Comparison of ENCODE assay signal across 15 mouse cellular contexts in the genomic region with DNA sequence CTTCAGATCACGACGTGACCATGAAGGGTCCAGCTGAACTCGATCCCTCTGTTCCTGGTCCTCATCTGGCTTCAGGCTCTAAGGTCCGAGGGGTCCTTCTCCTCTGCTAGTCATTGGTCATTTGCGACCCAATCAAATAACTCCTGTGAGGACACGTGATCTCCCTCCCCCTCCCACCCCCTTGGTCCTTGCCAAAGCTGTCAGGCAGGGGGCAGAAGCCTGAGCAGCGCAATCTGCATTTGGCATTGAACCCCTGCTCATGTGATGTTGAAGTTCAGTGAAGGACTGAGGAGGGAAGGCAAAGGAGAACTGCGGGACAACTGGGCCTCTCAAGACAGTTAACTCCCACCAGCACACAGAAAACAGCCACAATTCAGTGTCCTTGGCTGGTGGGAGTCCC. TPM values are rescaled to one million over a fixed set of nuclear protein-coding genes. Genes with fewer than 3 reads are reported as not detected.
DNase-seq lines count a peak whose midpoint lies in the region; ATAC-seq and TF ChIP-seq lines count a peak whose summit lies in the region.
"Had no signal": no experiment of that assay in that cellular context is flagged by ENCODE, and none has a peak within 500 bp of the region (broad histone marks: within the 10 kb centered on the region; RNA-seq: fewer than 3 reads in every experiment).

No protein-coding gene starts in this region.

- no peaks in the 10 kb centered on the region for H3K36me3 ChIP-seq in forebrain, postnatal 0 days (ENCODE audit: insufficient read depth)
- no peaks in the 10 kb centered on the region for H3K36me3 ChIP-seq in forebrain, embryonic 12.5 days (replicated peaks)
- H3K36me3 ChIP-seq in lung, postnatal 0 days (ENCODE audit: insufficient read depth, low read length), result no peaks in the 10 kb centered on the region
- H3K36me3 ChIP-seq in hindbrain, embryonic 16.5 days (ENCODE audit: control insufficient read depth, insufficient read depth, low read length), result no peaks in the 10 kb centered on the region
- H3K36me3 ChIP-seq: limb, embryonic 12.5 days had no signal

- ATAC-seq in forebrain, postnatal 0 days, result peak; percentile 24
- no peak for ATAC-seq in forebrain, embryonic 12.5 days (ENCODE audit: low FRiP score)
- ATAC-seq in lung, postnatal 0 days, result no peak
- peak; percentile 38; the same call in 1 of the 2 replicates for ATAC-seq in hindbrain, embryonic 16.5 days

- peak overlapping the region; percentile 37; the same call in 1 of the 2 replicates for H3K27ac ChIP-seq in forebrain, postnatal 0 days (ENCODE audit: low read depth, low read length)
- no peak overlapping the region for H3K27ac ChIP-seq in forebrain, embryonic 12.5 days
- H3K27ac ChIP-seq in lung, postnatal 0 days (ENCODE audit: low read length), result no peak overlapping the region
- H3K27ac ChIP-seq in hindbrain, embryonic 16.5 days (ENCODE audit: low read depth, low read length), result peak overlapping the region; percentile 16; the same call in 1 of the 2 replicates
- H3K27ac ChIP-seq: limb, embryonic 12.5 days had no signal

- H3K4me2 ChIP-seq in forebrain, postnatal 0 days (ENCODE audit: low read depth), result no peak overlapping the region
- no peak overlapping the region for H3K4me2 ChIP-seq in forebrain, embryonic 12.5 days
- H3K4me2 ChIP-seq in lung, postnatal 0 days (replicated peaks; ENCODE audit: low read depth, low read length), result no peak overlapping the region
- no peak overlapping the region for H3K4me2 ChIP-seq in hindbrain, embryonic 16.5 days (ENCODE audit: low read length)
- H3K4me2 ChIP-seq: limb, embryonic 12.5 days had no signal

- no peak overlapping the region for H3K9ac ChIP-seq in forebrain, postnatal 0 days
- no peak overlapping the region for H3K9ac ChIP-seq in forebrain, embryonic 12.5 days
- no peak overlapping the region for H3K9ac ChIP-seq in lung, postnatal 0 days (replicated peaks; ENCODE audit: low read depth)
- H3K9ac ChIP-seq in hindbrain, embryonic 16.5 days (ENCODE audit: low read depth, low read length), result no peak overlapping the region
- H3K9ac ChIP-seq: limb, embryonic 12.5 days had no signal

- H3K4me3 ChIP-seq in forebrain, postnatal 0 days (ENCODE audit: low read depth, low read length), result no peak overlapping the region
- H3K4me3 ChIP-seq in forebrain, embryonic 12.5 days (replicated peaks), result no peak overlapping the region
- H3K4me3 ChIP-seq in lung, postnatal 0 days (ENCODE audit: low read depth, low read length), result no peak overlapping the region
- H3K4me3 ChIP-seq in hindbrain, embryonic 16.5 days (ENCODE audit: low read length), result no peak overlapping the region
- H3K4me3 ChIP-seq: limb, embryonic 12.5 days had no signal

- peaks cover 27% of the 10 kb centered on the region; the same call in 1 of the 2 replicates for H3K4me1 ChIP-seq in forebrain, postnatal 0 days (ENCODE audit: insufficient read depth)
- peaks cover 56% of the 10 kb centered on the region for H3K4me1 ChIP-seq in forebrain, embryonic 12.5 days
- H3K4me1 ChIP-seq in lung, postnatal 0 days (ENCODE audit: insufficient read depth, low read depth, low read length), result no peaks in the 10 kb centered on the region
- H3K4me1 ChIP-seq in hindbrain, embryonic 16.5 days (ENCODE audit: control insufficient read depth, insufficient read depth, low read depth, low read length), result peaks cover 31% of the 10 kb centered on the region

- 27% methylated on average over 8 of the region's 8 CpGs for WGBS in forebrain, postnatal 0 days
- 27% methylated on average over 8 of the region's 8 CpGs for WGBS in forebrain, embryonic 12.5 days
- 22% methylated on average over 8 of the region's 8 CpGs for WGBS in lung, postnatal 0 days
- 16% methylated on average over 8 of the region's 8 CpGs for WGBS in hindbrain, embryonic 16.5 days

- no peak for TF ChIP-seq EP300 in lung, postnatal 0 days (IDR thresholded peaks at IDR 0.05)

- peaks cover 11% of the 10 kb centered on the region for H3K27me3 ChIP-seq in forebrain, postnatal 0 days (ENCODE audit: insufficient read depth, low read length)
- H3K27me3 ChIP-seq in forebrain, embryonic 12.5 days, result peaks cover 71% of the 10 kb centered on the region
- H3K27me3 ChIP-seq in lung, postnatal 0 days (replicated peaks; ENCODE audit: insufficient read depth, low read length), result no peaks in the 10 kb centered on the region; the same call in 1 of the 2 replicates
- peaks cover 19% of the 10 kb centered on the region for H3K27me3 ChIP-seq in hindbrain, embryonic 16.5 days (replicated peaks; ENCODE audit: control insufficient read depth, insufficient read depth, low read length)

- TF ChIP-seq CTCF in forebrain, postnatal 0 days (IDR thresholded peaks at IDR 0.05; ENCODE audit: low read depth), result peak; percentile 39
- TF ChIP-seq CTCF in lung, postnatal 0 days (IDR thresholded peaks at IDR 0.05), result peak; percentile 27; the same call in 1 of the 2 replicates

- no peaks in the 10 kb centered on the region for H3K9me3 ChIP-seq in forebrain, postnatal 0 days (ENCODE audit: low read length)
- H3K9me3 ChIP-seq in forebrain, embryonic 12.5 days, result no peaks in the 10 kb centered on the region
- no peaks in the 10 kb centered on the region for H3K9me3 ChIP-seq in lung, postnatal 0 days (ENCODE audit: low read length)
- H3K9me3 ChIP-seq in hindbrain, embryonic 16.5 days (ENCODE audit: control insufficient read depth, low read length), result no peaks in the 10 kb centered on the region
- H3K9me3 ChIP-seq: limb, embryonic 12.5 days had no signal

- peak; percentile 67 for DNase-seq in forebrain, postnatal 0 days
- peak; percentile 26 for DNase-seq in lung, postnatal 0 days (ENCODE audit: low spot score)
- DNase-seq in lung, postnatal 36 days, result no peak
- DNase-seq in ZHBTc4 (ENCODE audit: low read depth, low spot score), result peak; percentile 54
- DNase-seq in testis, postnatal 14 days (ENCODE audit: low spot score), result no peak
- DNase-seq in right cerebral cortex, postnatal 25 days, result no peak
- DNase-seq: gastrocnemius, postnatal 36 days; thymus, postnatal 36 days had no signal

RNA-seq across cellular contexts. Expression of gene A230072I06Rik, which starts 51.4 kb away (rescaled TPM):
- total RNA-seq in forebrain, postnatal 0 days (2014; rRNA removed), result 0.15 and 0.48 TPM in 2 replicates
- not detected in 2 replicates for polyA plus RNA-seq in forebrain, postnatal 0 days (2015; fragmentation: Nextera tagmentation; extraction: Ambion mirVana)
- polyA plus RNA-seq in forebrain, embryonic 12.5 days (2016; fragmentation: Nextera tagmentation; extraction: Ambion mirVana), result 0.18 and 0.56 TPM in 2 replicates
- polyA plus RNA-seq in lung, postnatal 0 days (2015; fragmentation: Nextera tagmentation; extraction: Ambion mirVana), result not detected in 2 replicates
- 0.08 TPM in 1 of 2 replicates, not detected in the other for polyA plus RNA-seq in hindbrain, embryonic 16.5 days (2015; fragmentation: Nextera tagmentation; extraction: Ambion mirVana)
- total RNA-seq: adrenal gland, postnatal 4 days; gastrocnemius, postnatal 36 days; heart, postnatal 25 days had no signal
- polyA plus RNA-seq: cerebellum, adult 2 months; large intestine, adult 2 months; limb, embryonic 12.5 days had no signal

Comparison
In these comparisons a context has a peak if more than half of its experiments do, and no peak if none do; other contexts are left out.
1. ATAC-seq: peak in forebrain, postnatal 0 days (single experiment) and hindbrain, embryonic 16.5 days (single experiment); none in forebrain, embryonic 12.5 days (single experiment) and lung, postnatal 0 days (single experiment).
2. DNase-seq: peak in forebrain, postnatal 0 days (single experiment), lung, postnatal 0 days (single experiment) and ZHBTc4 (single experiment); none in lung, postnatal 36 days (single experiment), testis, postnatal 14 days (single experiment) and right cerebral cortex, postnatal 25 days (single experiment).
3. H3K27ac ChIP-seq: peak in forebrain, postnatal 0 days (single experiment) and hindbrain, embryonic 16.5 days (single experiment); none in forebrain, embryonic 12.5 days (single experiment) and lung, postnatal 0 days (single experiment).